Mouse (Mus musculus): Measurements from ENCODE around the gene Slc12a7.

- no peak for TF ChIP-seq CTCF (IDR thresholded peaks at IDR 0.05; ENCODE audit: low read depth)
- no peak for TF ChIP-seq EP300 (IDR thresholded peaks at IDR 0.05; ENCODE audit: low read depth)
Measured at GRCm38 (mm10) chr13:73732742-73733700, at the start of gene Slc12a7.

Data from heart, postnatal 0 days (tissue).